Mouse (Mus musculus): Measurements from ENCODE around the gene Rps4x.

DNA sequence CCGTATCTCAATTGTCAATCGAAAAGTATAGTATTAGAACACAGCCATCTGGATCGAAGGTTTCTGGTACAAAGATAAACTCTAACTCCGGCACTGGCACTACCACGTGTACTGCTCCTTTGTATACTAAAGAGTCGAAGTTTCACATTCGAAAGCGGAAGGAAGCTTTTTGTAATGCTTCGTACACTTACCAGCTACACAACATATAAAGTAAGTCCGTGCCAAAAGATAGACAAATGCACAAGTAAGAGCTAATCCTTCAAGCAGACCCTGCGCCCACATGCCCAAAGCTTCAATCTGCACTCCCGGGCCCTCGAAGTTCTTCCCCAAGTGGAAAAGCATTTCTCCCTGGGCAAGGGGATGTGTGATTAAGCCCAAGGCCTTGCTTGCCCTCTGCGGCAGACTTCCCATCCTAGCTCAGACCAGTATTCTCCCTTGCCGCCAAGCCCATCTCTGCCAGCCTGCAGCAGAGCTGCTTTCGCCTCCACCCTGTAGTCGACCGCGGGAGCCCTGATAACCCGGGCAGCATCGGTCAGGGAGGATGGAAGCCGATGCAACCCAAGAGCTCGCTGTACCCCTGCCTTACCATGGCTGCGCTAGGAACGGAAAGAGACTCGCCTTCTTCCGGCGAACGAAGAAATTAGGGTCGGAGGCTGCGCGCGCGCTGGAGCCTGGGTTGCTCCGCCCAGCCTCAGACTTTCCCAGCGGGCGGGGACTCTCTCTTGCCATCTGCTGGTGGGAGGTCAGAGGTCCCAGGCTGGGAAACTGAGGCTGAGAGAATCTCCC lies at the start of gene Rps4x:
- TF ChIP-seq POLR2A (IDR thresholded peaks at IDR 0.05; ENCODE audit: low read depth, low read length), result peak; percentile 75
- peak; percentile 64 for TF ChIP-seq CTCF (IDR thresholded peaks at IDR 0.05; ENCODE audit: extremely low read depth, insufficient read length, insufficient replicate concordance, low read depth, low read length)

All from small intestine, adult 2 months (tissue).